Mouse (Mus musculus): ENCODE measurements around the gene Pdia5.

Gene Pdia5

GRCm38 (mm10) chr16:35484526-35485233 is 6.0 kb downstream of the Pdia5 start:
- DNase-seq (ENCODE audit: low read depth, low spot score) = no peak

- DNase-seq (ENCODE audit: low read depth, low spot score) = no peak
These were observed 6.6 kb downstream of the Pdia5 start for GRCm38 (mm10) chr16:35484105-35484504.

- no peak for DNase-seq (ENCODE audit: low read depth, low spot score)
These were observed 11.4 kb downstream of the Pdia5 start for GRCm38 (mm10) chr16:35479301-35479700.

GRCm38 (mm10) chr16:35477273-35477672 is 13.4 kb downstream of the Pdia5 start:
- no peak for DNase-seq (ENCODE audit: low read depth, low spot score)

- DNase-seq (ENCODE audit: low read depth, low spot score) = no peak
These were observed 18.0 kb downstream of the Pdia5 start for GRCm38 (mm10) chr16:35472569-35473275.

GRCm38 (mm10) chr16:35471841-35472568 is 18.7 kb downstream of the Pdia5 start:
- no peak for DNase-seq (ENCODE audit: low read depth, low spot score)

- no peak for DNase-seq (ENCODE audit: low read depth, low spot score)
These were observed 19.7 kb downstream of the Pdia5 start for GRCm38 (mm10) chr16:35470983-35471382.

- no peak for DNase-seq (ENCODE audit: low read depth, low spot score)
These were observed 20.6 kb downstream of the Pdia5 start for GRCm38 (mm10) chr16:35470096-35470495.

GRCm38 (mm10) chr16:35469016-35469415 is 21.7 kb downstream of the Pdia5 start:
- DNase-seq (ENCODE audit: low read depth, low spot score) = no peak

- no peak for DNase-seq (ENCODE audit: low read depth, low spot score)
These were observed 23.6 kb downstream of the Pdia5 start for GRCm38 (mm10) chr16:35467044-35467443.

GRCm38 (mm10) chr16:35465808-35466351 is 24.8 kb downstream of the Pdia5 start:
- no peak for DNase-seq (ENCODE audit: low read depth, low spot score)

GRCm38 (mm10) chr16:35464686-35465308 is 25.9 kb downstream of the Pdia5 start:
- DNase-seq (ENCODE audit: low read depth, low spot score) = no peak

GRCm38 (mm10) chr16:35463708-35464107 is 27.0 kb downstream of the Pdia5 start:
- DNase-seq (ENCODE audit: low read depth, low spot score) = no peak

- DNase-seq (ENCODE audit: low read depth, low spot score) = no peak
These were observed 27.7 kb downstream of the Pdia5 start for GRCm38 (mm10) chr16:35462955-35463354.

- DNase-seq (ENCODE audit: low read depth, low spot score) = no peak
These were observed 31.1 kb downstream of the Pdia5 start for GRCm38 (mm10) chr16:35459584-35459983.

- no peak for DNase-seq (ENCODE audit: low read depth, low spot score)
These were observed 32.4 kb downstream of the Pdia5 start for GRCm38 (mm10) chr16:35458297-35458696.

- DNase-seq (ENCODE audit: low read depth, low spot score) = no peak
These were observed 33.2 kb downstream of the Pdia5 start for GRCm38 (mm10) chr16:35457488-35457887.

- DNase-seq (ENCODE audit: low read depth, low spot score) = no peak
These were observed 33.7 kb downstream of the Pdia5 start for GRCm38 (mm10) chr16:35457011-35457419.

GRCm38 (mm10) chr16:35456305-35456704 is 34.4 kb downstream of the Pdia5 start:
- DNase-seq (ENCODE audit: low read depth, low spot score) = no peak

GRCm38 (mm10) chr16:35455822-35456221 is 34.9 kb downstream of the Pdia5 start:
- DNase-seq (ENCODE audit: low read depth, low spot score) = no peak

- DNase-seq (ENCODE audit: low read depth, low spot score) = no peak
These were observed 40.5 kb downstream of the Pdia5 start for GRCm38 (mm10) chr16:35450018-35450630.

Measured in WW6 (cell line).